Mouse (Mus musculus): ENCODE results near the gene Eps8. TPM values are rescaled to one million over a fixed set of nuclear protein-coding genes. Genes with fewer than 3 reads are reported as not detected.
A peak's percentile ranks its signal among the peaks of the same experiment; 100 is the strongest.

Eps8 gene
- polyA plus RNA-seq, 1 experiment from 2014 or later: 16.2 TPM

GRCm38 (mm10) chr6:137514872-137515271 lies 139.8 kb downstream of the Eps8 start:
- Histone ChIP-seq H3K27me3 (replicated peaks) (no peaks in the 10 kb centered on the region), H3K4me1 (replicated peaks) (peaks cover 8% of the 10 kb centered on the region), H3K9me3 (replicated peaks) (no peaks in the 10 kb centered on the region), H3K27ac (ENCODE audit: poor library complexity, severe bottlenecking) (no peak overlapping the region), H3K9ac (no peak overlapping the region), H3K4me3 (no peak overlapping the region), H3K4me2 (no peak overlapping the region), H3K36me3 (0 out of 2 replicates have a peak, but pooled peaks cover 3% of the 10 kb centered on the region)
- ATAC-seq (ENCODE audit: insufficient number of reproducible peaks, low FRiP score): no peak
- 80% methylated on average over 4 of the region's 4 CpGs for WGBS

- no peak overlapping the region for H3K9ac ChIP-seq
- WGBS: 26% methylated on average over 5 of the region's 5 CpGs
- H3K9me3 ChIP-seq (replicated peaks): no peaks in the 10 kb centered on the region
- peak; percentile 80 for ATAC-seq (ENCODE audit: insufficient number of reproducible peaks, low FRiP score)
- peaks cover 15% of the 10 kb centered on the region for H3K36me3 ChIP-seq
- no peak overlapping the region for H3K4me3 ChIP-seq
- H3K27me3 ChIP-seq (replicated peaks): no peaks in the 10 kb centered on the region
- no peak overlapping the region for H3K4me2 ChIP-seq
- H3K27ac ChIP-seq (ENCODE audit: poor library complexity, severe bottlenecking): peak overlapping the region; percentile 40
- H3K4me1 ChIP-seq (replicated peaks): peaks cover 10% of the 10 kb centered on the region
Measured at GRCm38 (mm10) chr6:137512753-137513152, 141.9 kb downstream of the Eps8 start.

- WGBS: 56% methylated on average over 14 of the region's 14 CpGs
- ATAC-seq (ENCODE audit: insufficient number of reproducible peaks, low FRiP score): no peak
- Histone ChIP-seq H3K27me3 (replicated peaks) (no peaks in the 10 kb centered on the region), H3K36me3 (peaks cover 31% of the 10 kb centered on the region), H3K27ac (ENCODE audit: poor library complexity, severe bottlenecking) (no peak overlapping the region), H3K9ac (no peak overlapping the region), H3K4me2 (no peak overlapping the region), H3K9me3 (replicated peaks) (no peaks in the 10 kb centered on the region), H3K4me3 (no peak overlapping the region), H3K4me1 (replicated peaks) (peaks cover 14% of the 10 kb centered on the region)
Measured at GRCm38 (mm10) chr6:137509341-137510045, 145.2 kb downstream of the Eps8 start.

- no peak for ATAC-seq (ENCODE audit: insufficient number of reproducible peaks, low FRiP score)
- Histone ChIP-seq H3K9ac (no peak overlapping the region), H3K27me3 (replicated peaks) (no peaks in the 10 kb centered on the region), H3K4me3 (no peak overlapping the region), H3K27ac (ENCODE audit: poor library complexity, severe bottlenecking) (no peak overlapping the region), H3K9me3 (replicated peaks) (no peaks in the 10 kb centered on the region), H3K4me1 (replicated peaks) (peaks cover 14% of the 10 kb centered on the region), H3K4me2 (no peak overlapping the region), H3K36me3 (peaks cover 32% of the 10 kb centered on the region)
- WGBS: 89% methylated on average over 19 of the region's 19 CpGs
Measured at GRCm38 (mm10) chr6:137508936-137509335, 145.7 kb downstream of the Eps8 start.

GRCm38 (mm10) chr6:137506563-137506962 lies 148.1 kb downstream of the Eps8 start:
- Histone ChIP-seq H3K9me3 (replicated peaks) (no peaks in the 10 kb centered on the region), H3K9ac (no peak overlapping the region), H3K27me3 (replicated peaks) (no peaks in the 10 kb centered on the region), H3K36me3 (peaks cover 32% of the 10 kb centered on the region), H3K4me1 (replicated peaks) (peaks cover 10% of the 10 kb centered on the region; the same call in 1 of the 2 replicates), H3K27ac (ENCODE audit: poor library complexity, severe bottlenecking) (no peak overlapping the region), H3K4me2 (no peak overlapping the region), H3K4me3 (no peak overlapping the region)
- 47% methylated on average over 7 of the region's 7 CpGs for WGBS
- no peak for ATAC-seq (ENCODE audit: insufficient number of reproducible peaks, low FRiP score)

GRCm38 (mm10) chr6:137505555-137506227 lies 149.0 kb downstream of the Eps8 start:
- Histone ChIP-seq H3K27ac (ENCODE audit: poor library complexity, severe bottlenecking) (no peak overlapping the region), H3K27me3 (replicated peaks) (no peaks in the 10 kb centered on the region), H3K4me2 (no peak overlapping the region), H3K36me3 (peaks cover 29% of the 10 kb centered on the region), H3K9me3 (replicated peaks) (no peaks in the 10 kb centered on the region), H3K4me3 (no peak overlapping the region), H3K4me1 (replicated peaks) (peaks cover 10% of the 10 kb centered on the region; the same call in 1 of the 2 replicates), H3K9ac (no peak overlapping the region)
- ATAC-seq (ENCODE audit: insufficient number of reproducible peaks, low FRiP score): no peak
- WGBS: 60% methylated on average over 3 of the region's 3 CpGs

GRCm38 (mm10) chr6:137504052-137504451 lies 150.6 kb downstream of the Eps8 start:
- Histone ChIP-seq H3K4me1 (replicated peaks) (peaks cover 5% of the 10 kb centered on the region; the same call in 1 of the 2 replicates), H3K36me3 (peaks cover 31% of the 10 kb centered on the region), H3K9me3 (replicated peaks) (no peaks in the 10 kb centered on the region), H3K4me2 (no peak overlapping the region), H3K9ac (no peak overlapping the region), H3K4me3 (no peak overlapping the region), H3K27me3 (replicated peaks) (no peaks in the 10 kb centered on the region), H3K27ac (ENCODE audit: poor library complexity, severe bottlenecking) (no peak overlapping the region)
- 59% methylated on average over 1 of the region's 1 CpGs for WGBS
- ATAC-seq (ENCODE audit: insufficient number of reproducible peaks, low FRiP score): no peak

- H3K9me3 ChIP-seq (replicated peaks): no peaks in the 10 kb centered on the region
- H3K27ac ChIP-seq (ENCODE audit: poor library complexity, severe bottlenecking): no peak overlapping the region
- H3K27me3 ChIP-seq (replicated peaks): no peaks in the 10 kb centered on the region
- H3K9ac ChIP-seq: no peak overlapping the region
- 78% methylated on average over 8 of the region's 8 CpGs for WGBS
- peaks cover 26% of the 10 kb centered on the region for H3K36me3 ChIP-seq
- ATAC-seq (ENCODE audit: insufficient number of reproducible peaks, low FRiP score): no peak
- H3K4me2 ChIP-seq: no peak overlapping the region
- H3K4me1 ChIP-seq (replicated peaks): peaks cover 6% of the 10 kb centered on the region; the same call in 1 of the 2 replicates
- H3K4me3 ChIP-seq: no peak overlapping the region
Measured at GRCm38 (mm10) chr6:137503462-137503861, 151.2 kb downstream of the Eps8 start.

GRCm38 (mm10) chr6:137503009-137503408 lies 151.7 kb downstream of the Eps8 start:
- Histone ChIP-seq H3K4me1 (replicated peaks) (peaks cover 7% of the 10 kb centered on the region; the same call in 1 of the 2 replicates), H3K36me3 (peaks cover 22% of the 10 kb centered on the region), H3K27ac (ENCODE audit: poor library complexity, severe bottlenecking) (no peak overlapping the region), H3K4me3 (no peak overlapping the region), H3K27me3 (replicated peaks) (no peaks in the 10 kb centered on the region), H3K4me2 (no peak overlapping the region), H3K9ac (no peak overlapping the region), H3K9me3 (replicated peaks) (no peaks in the 10 kb centered on the region)
- 83% methylated on average over 7 of the region's 7 CpGs for WGBS
- no peak for ATAC-seq (ENCODE audit: insufficient number of reproducible peaks, low FRiP score)

- no peak for ATAC-seq (ENCODE audit: insufficient number of reproducible peaks, low FRiP score)
- H3K9me3 ChIP-seq (replicated peaks): no peaks in the 10 kb centered on the region
- WGBS: 65% methylated on average over 6 of the region's 6 CpGs
- no peak overlapping the region for H3K9ac ChIP-seq
- no peak overlapping the region for H3K27ac ChIP-seq (ENCODE audit: poor library complexity, severe bottlenecking)
- no peaks in the 10 kb centered on the region for H3K27me3 ChIP-seq (replicated peaks)
- no peak overlapping the region for H3K4me3 ChIP-seq
- peaks cover 5% of the 10 kb centered on the region for H3K4me1 ChIP-seq (replicated peaks)
- H3K36me3 ChIP-seq: 0 out of 2 replicates have a peak, but pooled peaks cover 3% of the 10 kb centered on the region
- H3K4me2 ChIP-seq: no peak overlapping the region
Measured at GRCm38 (mm10) chr6:137498781-137499180, 155.9 kb downstream of the Eps8 start.

GRCm38 (mm10) chr6:137497208-137497835 lies 157.4 kb downstream of the Eps8 start:
- WGBS: 65% methylated on average over 8 of the region's 8 CpGs
- ATAC-seq (ENCODE audit: insufficient number of reproducible peaks, low FRiP score): no peak

More at GRCm38 (mm10) chr6:137497208-137497835, 157.4 kb downstream of the Eps8 start:
- Histone ChIP-seq H3K9ac (no peak overlapping the region), H3K27me3 (replicated peaks) (no peaks in the 10 kb centered on the region), H3K9me3 (replicated peaks) (no peaks in the 10 kb centered on the region), H3K4me2 (no peak overlapping the region), H3K36me3 (0 out of 2 replicates have a peak, but pooled peaks cover 3% of the 10 kb centered on the region), H3K4me3 (no peak overlapping the region), H3K27ac (ENCODE audit: poor library complexity, severe bottlenecking) (no peak overlapping the region), H3K4me1 (replicated peaks) (peaks cover 5% of the 10 kb centered on the region)

All from heart, embryonic 12.5 days (tissue).